Mouse (Mus musculus) MEL (cell line): ENCODE measurements at regions not wholly inside any gene's neighbourhood (a gene's known extent, or its start where the extent isn't known, plus 50 kb on each side); places are given as distances from the start of the nearest gene placed in this dataset.

Experiments
- DNase-seq: peaks from one replicate; pipeline ENCODE4 v3.0.0; 2011; ENCODE audit warnings: low read depth, low spot score
- H3K27ac ChIP-seq: 2 replicates; pipeline ENCODE4 v1.5.1; 2012; ENCODE audit warnings: low read depth, mild to moderate bottlenecking, control low read depth, low read length, moderate library complexity; ENCODE audit not compliant: control insufficient read depth
- H3K27me3 ChIP-seq, 2 experiments: fragments of 150-350 bp in 1 of 2; sonication (generic) in 1 of 2; 2 replicates each; pipeline ENCODE4 v1.6.1; 2012; ENCODE audit warnings: low read length in 2 of 2, mild to moderate bottlenecking in 2 of 2, improper control_type of control experiment in 1 of 2, moderate library complexity in 1 of 2; ENCODE audit not compliant: insufficient read depth in 2 of 2, control insufficient read depth in 1 of 2
- H3K36me3 ChIP-seq, 2 experiments: 2 replicates each; pipeline ENCODE4 v1.6.1; 2012 to 2014; ENCODE audit warnings: low read length in 2 of 2, improper control_type of control experiment in 1 of 2, inconsistent platforms in 1 of 2, mild to moderate bottlenecking in 1 of 2; ENCODE audit not compliant: insufficient read depth in 2 of 2, control insufficient read depth in 1 of 2
- H3K4me1 ChIP-seq, 2 experiments: fragments of 150-350 bp in 1 of 2; sonication (generic) in 1 of 2; 2 replicates each; pipeline ENCODE4 v1.6.1; 2012; ENCODE audit warnings: low read length in 2 of 2, improper control_type of control experiment in 1 of 2, mild to moderate bottlenecking in 1 of 2; ENCODE audit not compliant: insufficient read depth in 2 of 2, control insufficient read depth in 1 of 2
- H3K4me3 ChIP-seq, 2 experiments: fragments of 150-350 bp in 1 of 2; sonication (generic) in 1 of 2; 2 replicates each; pipeline ENCODE4 v1.5.1; 2012; ENCODE audit warnings: low read depth in 2 of 2, low read length in 2 of 2, mild to moderate bottlenecking in 2 of 2, moderate library complexity in 2 of 2, control low read depth in 1 of 2, improper control_type of control experiment in 1 of 2; ENCODE audit not compliant: control insufficient read depth in 1 of 2, insufficient read depth in 1 of 2
- H3K79me2 ChIP-seq: 2 replicates; pipeline ENCODE4 v1.6.1; 2012; ENCODE audit warnings: mild to moderate bottlenecking, low read length, moderate library complexity; ENCODE audit not compliant: control insufficient read depth, poor library complexity, insufficient read depth
- H3K9ac ChIP-seq: 2 replicates; pipeline ENCODE4 v1.6.1; 2012; ENCODE audit warnings: low read depth, mild to moderate bottlenecking, control low read depth, low read length, moderate library complexity; ENCODE audit not compliant: control insufficient read depth, poor library complexity, severe bottlenecking
- H3K9me3 ChIP-seq: fragments of 150-350 bp; sonication (generic); replicated peaks from 2 replicates; pipeline ENCODE4 v1.6.1; 2012; ENCODE audit warnings: mild to moderate bottlenecking, low read length, improper control_type of control experiment, moderate library complexity; ENCODE audit not compliant: insufficient read depth
- BHLHE40 ChIP-seq: IDR thresholded peaks from 2 replicates; pipeline ENCODE4 v1.6.1; 2012; ENCODE audit warnings: low read depth, mild to moderate bottlenecking, inconsistent platforms, low read length, improper control_type of control experiment, borderline replicate concordance
- E2F4 ChIP-seq: IDR thresholded peaks from 2 replicates; pipeline ENCODE4 v1.6.1; 2011; ENCODE audit warnings: low read depth, low read length, improper control_type of control experiment, borderline replicate concordance
- EP300 ChIP-seq, 2 experiments: IDR thresholded peaks; 2 replicates each; pipeline ENCODE4 v1.6.1; 2011; ENCODE audit warnings: improper control_type of control experiment in 2 of 2, low read length in 2 of 2, low read depth in 1 of 2, mild to moderate bottlenecking in 1 of 2
- MEF2A ChIP-seq: IDR thresholded peaks from 2 replicates; pipeline ENCODE4 v1.6.1; 2014; ENCODE audit warnings: low read depth, mild to moderate bottlenecking, inconsistent platforms, low read length, improper control_type of control experiment; ENCODE audit not compliant: poor library complexity, insufficient replicate concordance, severe bottlenecking; ENCODE audit errors: extremely low read depth
- NRF1 ChIP-seq: IDR thresholded peaks from 2 replicates; pipeline ENCODE4 v1.6.1; 2014; ENCODE audit warnings: low read depth, mild to moderate bottlenecking, inconsistent platforms, low read length, improper control_type of control experiment, moderate library complexity; ENCODE audit not compliant: poor library complexity, insufficient read depth, severe bottlenecking
- RAD21 ChIP-seq: IDR thresholded peaks from 2 replicates; pipeline ENCODE4 v1.6.1; 2011; ENCODE audit warnings: mild to moderate bottlenecking, low read depth, low read length, improper control_type of control experiment
- RCOR1 ChIP-seq: IDR thresholded peaks from 2 replicates; pipeline ENCODE4 v1.6.1; 2012; ENCODE audit warnings: low read depth, mild to moderate bottlenecking, inconsistent platforms, low read length, improper control_type of control experiment
- SIN3A ChIP-seq: IDR thresholded peaks from 2 replicates; pipeline ENCODE4 v1.6.1; 2012; ENCODE audit warnings: low read length, improper control_type of control experiment, inconsistent platforms
- TAL1 ChIP-seq: IDR thresholded peaks from 2 replicates; pipeline ENCODE4 v1.6.1; 2012; ENCODE audit warnings: mild to moderate bottlenecking, inconsistent platforms, low read length, moderate library complexity, mixed read lengths
- TBP ChIP-seq: IDR thresholded peaks from 2 replicates; pipeline ENCODE4 v1.8.0; 2011; ENCODE audit warnings: low read depth, low read length, improper control_type of control experiment
- TCF12 ChIP-seq: IDR thresholded peaks from 2 replicates; pipeline ENCODE4 v1.6.1; 2014; ENCODE audit warnings: low read depth, mild to moderate bottlenecking, inconsistent platforms, low read length, improper control_type of control experiment, moderate library complexity

DNA sequence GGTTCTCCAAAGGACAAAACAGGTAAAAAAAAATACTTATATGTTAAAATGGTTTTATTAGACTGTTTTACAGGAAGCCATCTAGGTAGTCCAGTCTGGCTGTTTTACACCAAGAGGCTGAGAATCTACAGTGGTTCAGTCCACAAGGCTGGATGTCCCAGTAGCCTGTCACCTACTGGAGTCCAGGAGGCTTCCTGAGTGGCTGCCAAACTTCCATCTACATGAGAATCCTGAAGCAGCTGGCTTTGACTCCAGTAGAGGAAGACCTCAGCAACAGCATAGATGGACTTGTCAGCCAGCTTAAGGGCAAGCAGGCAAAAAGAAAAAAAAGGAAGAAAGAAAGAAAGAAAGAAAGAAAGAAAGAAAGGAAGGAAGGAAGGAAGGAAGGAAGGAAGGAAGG, 68.4 kb upstream of the Aff3 start:
- Histone ChIP-seq H3K4me3 (no peak overlapping the region), H3K9me3 (no peaks in the 10 kb centered on the region), H3K36me3 (no peaks in the 10 kb centered on the region), H3K9ac (no peak overlapping the region), H3K27me3 (peaks cover 0 to 2% of the 10 kb centered on the region in 2 experiments; a peak in 2 of 4 replicates), H3K4me1 (no peaks in the 10 kb centered on the region), H3K27ac (no peak overlapping the region), H3K79me2 (no peaks in the 10 kb centered on the region)
- TF ChIP-seq TAL1 = no peak
- no peak for DNase-seq

DNA sequence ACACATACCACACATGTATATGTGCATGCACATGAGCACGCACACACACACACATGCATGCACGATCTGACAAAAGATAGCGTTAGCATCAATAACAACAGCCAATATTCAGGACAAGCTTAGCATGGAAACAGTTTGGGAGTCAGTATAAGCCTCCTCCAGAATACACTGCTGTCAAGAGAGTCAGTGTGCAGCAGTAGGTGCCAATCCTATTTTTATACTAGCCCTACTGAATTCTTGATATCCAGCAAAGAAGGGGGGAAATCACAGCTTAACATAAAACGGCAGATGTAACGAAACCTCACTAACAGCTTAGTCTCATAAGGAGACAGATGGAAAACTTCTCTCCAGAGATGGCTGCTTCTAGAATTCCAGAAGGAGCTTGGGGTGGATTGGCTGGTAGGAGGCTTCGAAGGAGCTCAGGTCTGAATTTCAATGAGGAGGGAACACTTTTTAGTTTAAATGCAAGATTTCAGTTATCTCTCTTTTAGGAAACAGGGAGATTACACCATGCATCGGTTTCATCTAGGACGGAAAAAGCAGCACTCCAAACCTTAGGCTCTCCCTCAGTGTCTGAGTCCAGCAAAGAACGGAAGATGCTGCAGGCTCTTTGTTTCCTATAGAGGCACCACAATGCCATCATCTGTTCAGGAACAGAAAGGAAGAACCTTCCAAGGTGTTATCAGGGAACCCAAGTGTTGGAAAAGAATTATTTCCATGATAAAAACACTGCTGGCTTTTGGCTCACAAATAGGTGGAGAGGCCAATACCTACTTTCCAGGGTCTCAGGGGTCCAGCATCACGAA, 65.4 kb upstream of the Aff3 start:
- Histone ChIP-seq H3K27me3 (no peaks in the 10 kb centered on the region), H3K9ac (no peak overlapping the region), H3K36me3 (no peaks in the 10 kb centered on the region; a peak in 1 of 4 replicates), H3K27ac (no peak overlapping the region), H3K9me3 (no peaks in the 10 kb centered on the region), H3K79me2 (no peaks in the 10 kb centered on the region), H3K4me1 (0 out of 4 replicates have a peak, but pooled peaks cover 0 to 3% of the 10 kb centered on the region in 2 experiments), H3K4me3 (no peak overlapping the region)
- TF ChIP-seq TCF12 (no peak), RAD21 (no peak), NRF1 (no peak), RCOR1 (no peak), TBP (no peak), MEF2A (no peak), SIN3A (no peak), E2F4 (no peak), BHLHE40 (no peak)
- no peak for DNase-seq

DNA sequence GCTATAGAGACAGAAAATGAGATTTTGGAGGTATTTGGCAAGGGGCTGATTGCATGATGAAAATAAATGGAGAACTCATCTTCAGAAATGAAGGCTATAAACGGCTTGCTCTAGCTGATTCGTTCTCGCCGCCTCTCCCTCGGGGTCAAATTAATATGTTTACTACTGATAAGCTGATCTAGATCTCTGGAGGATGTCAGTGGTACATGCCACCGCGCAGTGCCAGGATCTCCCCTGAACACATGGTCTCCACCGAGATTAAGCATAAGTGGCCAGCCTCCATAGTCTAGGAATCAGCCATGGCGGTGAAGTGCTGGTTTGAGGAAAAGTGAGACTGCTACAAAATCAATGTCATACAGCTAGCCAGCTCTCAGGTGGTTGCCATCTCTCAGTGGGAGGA, 61.0 kb upstream of the Aff3 start:
- Histone ChIP-seq H3K9me3 (no peaks in the 10 kb centered on the region), H3K4me3 (no peak overlapping the region), H3K9ac (no peak overlapping the region), H3K79me2 (no peaks in the 10 kb centered on the region), H3K27ac (no peak overlapping the region), H3K36me3 (no peaks in the 10 kb centered on the region; a peak in 1 of 4 replicates), H3K27me3 (no peaks in the 10 kb centered on the region), H3K4me1 (0 out of 4 replicates have a peak, but pooled peaks cover 0 to 3% of the 10 kb centered on the region in 2 experiments)
- peak; percentile 12 for DNase-seq
- peak; percentile 20 to 34; a peak in 3 of 4 replicates for TF ChIP-seq EP300 (IDR thresholded peaks at IDR 0.05; ENCODE audit: low read depth in 1 of 2, low read length in 2 of 2)
- 0 out of 2 replicates have a peak, but pooled peaks have one; percentile 14 for TF ChIP-seq TCF12
- peak; percentile 21; the same call in 1 of the 2 replicates for TF ChIP-seq TAL1
- TF ChIP-seq TBP = no peak
